Mouse (Mus musculus) megakaryocyte, embryonic 14.5 days (primary cell): ENCODE measurements around the gene Khdrbs1.

Experiments
- FLI1 ChIP-seq: IDR thresholded peaks from 2 replicates; pipeline ENCODE4 v1.6.1; 2012; ENCODE audit warnings: low read length, inconsistent platforms, mixed read lengths
- GATA1 ChIP-seq: IDR thresholded peaks from 3 replicates; pipeline ENCODE4 v1.6.1; 2012; ENCODE audit warnings: mixed read lengths, low read length, inconsistent platforms, borderline replicate concordance

- TF ChIP-seq GATA1 (no peak), FLI1 (no peak)
Measured at GRCm38 (mm10) chr4:129702454-129702853, 39.6 kb downstream of the Khdrbs1 start.
